Mouse (Mus musculus) G1E (cell line): ENCODE measurements around the gene Plekho1. TPM values are rescaled to one million over a fixed set of nuclear protein-coding genes. Genes with fewer than 3 reads are reported as not detected.
A peak's percentile ranks its signal among the peaks of the same experiment; 100 is the strongest.

ENCODE experiments used
- ATAC-seq: 2 replicates; pipeline ENCODE4 v1.8.0; 2016; ENCODE audit warnings: mild to moderate bottlenecking; ENCODE audit not compliant: insufficient number of reproducible peaks, poor library complexity, low FRiP score, severe bottlenecking; ENCODE audit errors: extremely low read depth
- DNase-seq: peaks from one replicate; pipeline ENCODE4 v3.0.0; 2012; ENCODE audit warnings: low spot score
- H3K27me3 ChIP-seq: 2 replicates; pipeline ENCODE4 v1.6.1; 2012; ENCODE audit warnings: mild to moderate bottlenecking, low read length, inconsistent platforms; ENCODE audit not compliant: insufficient read depth
- H3K36me3 ChIP-seq: replicated peaks from 2 replicates; pipeline ENCODE3; 2012; ENCODE audit warnings: mild to moderate bottlenecking, inconsistent platforms
- H3K4me1 ChIP-seq: 2 replicates; pipeline ENCODE4 v1.6.1; 2012; ENCODE audit warnings: low read depth, low read length, inconsistent platforms, mixed read lengths; ENCODE audit not compliant: insufficient read depth
- H3K4me3 ChIP-seq: 2 replicates; pipeline ENCODE4 v1.5.1; 2012; ENCODE audit warnings: low read depth, mild to moderate bottlenecking, inconsistent platforms, low read length, moderate library complexity, mixed read lengths
- H3K9me3 ChIP-seq: replicated peaks from 2 replicates; pipeline ENCODE4 v1.6.1; 2012; ENCODE audit warnings: inconsistent platforms
- CTCF ChIP-seq: IDR thresholded peaks from 2 replicates; pipeline ENCODE4 v1.5.1; 2012; ENCODE audit warnings: low read depth, low read length, inconsistent platforms, mixed read lengths
- GATA1 ChIP-seq: IDR thresholded peaks from 2 replicates; pipeline ENCODE4 v1.6.1; 2012; ENCODE audit warnings: borderline replicate concordance, low read length, inconsistent platforms, mixed read lengths
- GATA2 ChIP-seq: IDR thresholded peaks from 2 replicates; pipeline ENCODE4 v1.6.1; 2012; ENCODE audit warnings: low read depth, low read length, inconsistent platforms, borderline replicate concordance
- polyA plus RNA-seq: library from polyadenylated mRNA; stranded (reverse); fragments of >175 nt; gene quantifications from 2 replicates; pipeline ENCODE4 v1.2.3, GENCODE M21; 2012
- total RNA-seq, 2 experiments: library from RNA; stranded (forward) in 1 of 2; stranded (reverse) in 1 of 2; fragments of 200-1000 nt in 1 of 2; fragments of >200 nt in 1 of 2; fragmentation: Nextera tagmentation in 1 of 2; gene quantifications; 2 replicates each; pipeline ENCODE4 v1.2.3; 2014 to 2017

Plekho1 gene
- total and polyA plus RNA-seq, 3 experiments, result 5.7 to 10.9 (median 9.7) TPM

- Histone ChIP-seq H3K4me3 (no peak overlapping the region), H3K9me3 (no peaks in the 10 kb centered on the region), H3K4me1 (peaks cover 23% of the 10 kb centered on the region), H3K27me3 (no peaks in the 10 kb centered on the region), H3K36me3 (peaks cover 92% of the 10 kb centered on the region)
- TF ChIP-seq GATA1 (no peak), GATA2 (no peak), CTCF (peak; percentile 59)
- DNase-seq, result no peak
- no peak for ATAC-seq
These were observed 57.0 kb downstream of the Plekho1 start for GRCm38 (mm10) chr3:95938835-95939234.

Other genes starting within 250 kb of the Plekho1 start
Only the 20 nearest of the 21 such genes appear.
- gene Tars2, start 235.8 kb downstream of the Plekho1 start, total RNA-seq (2014; fragmentation: Nextera tagmentation), result 47.2 and 69.0 TPM in 2 replicates
- gene Tars2, start 235.8 kb downstream of the Plekho1 start, total RNA-seq (2017), result 52.3 and 56.6 TPM in 2 replicates
- gene Tars2, start 235.8 kb downstream of the Plekho1 start, polyA plus RNA-seq, result 38.3 and 69.7 TPM in 2 replicates
- 116 and 144 TPM in 2 replicates for gene Rprd2, start 177.1 kb downstream of the Plekho1 start, total RNA-seq (2014; fragmentation: Nextera tagmentation)
- 18.6 and 28.0 TPM in 2 replicates for gene Rprd2, start 177.1 kb downstream of the Plekho1 start, total RNA-seq (2017)
- 6.9 and 9.1 TPM in 2 replicates for gene Rprd2, start 177.1 kb downstream of the Plekho1 start, polyA plus RNA-seq
- gene Prpf3, start 140.1 kb downstream of the Plekho1 start, total RNA-seq (2014; fragmentation: Nextera tagmentation), result 77.2 and 88.7 TPM in 2 replicates
- gene Prpf3, start 140.1 kb downstream of the Plekho1 start, total RNA-seq (2017), result 50.0 and 68.3 TPM in 2 replicates
- 13.9 and 17.5 TPM in 2 replicates for gene Prpf3, start 140.1 kb downstream of the Plekho1 start, polyA plus RNA-seq
- 40.2 and 41.8 TPM in 2 replicates for gene Mrps21, start 124.5 kb downstream of the Plekho1 start, total RNA-seq (2014; fragmentation: Nextera tagmentation)
- 624 and 639 TPM in 2 replicates for gene Mrps21, start 124.5 kb downstream of the Plekho1 start, total RNA-seq (2017)
- gene Mrps21, start 124.5 kb downstream of the Plekho1 start, polyA plus RNA-seq, result 43.8 and 190 TPM in 2 replicates
- not detected in 2 replicates for gene Ciart, start 113.8 kb downstream of the Plekho1 start, total RNA-seq (2014; fragmentation: Nextera tagmentation)
- 1.3 TPM in 2 replicates for gene Ciart, start 113.8 kb downstream of the Plekho1 start, total RNA-seq (2017)
- 0.07 and 0.31 TPM in 2 replicates for gene Ciart, start 113.8 kb downstream of the Plekho1 start, polyA plus RNA-seq
- gene BC028528, start 104.0 kb downstream of the Plekho1 start, total RNA-seq (2014; fragmentation: Nextera tagmentation), result 1.6 and 3.9 TPM in 2 replicates
- gene BC028528, start 104.0 kb downstream of the Plekho1 start, total RNA-seq (2017), result 7.5 and 9.3 TPM in 2 replicates
- not detected in 2 replicates for gene BC028528, start 104.0 kb downstream of the Plekho1 start, polyA plus RNA-seq
- gene Aph1a, start 102.0 kb downstream of the Plekho1 start, total RNA-seq (2014; fragmentation: Nextera tagmentation), result 27.5 and 35.0 TPM in 2 replicates
- 26.5 and 27.5 TPM in 2 replicates for gene Aph1a, start 102.0 kb downstream of the Plekho1 start, total RNA-seq (2017)
- 90.6 and 102 TPM in 2 replicates for gene Aph1a, start 102.0 kb downstream of the Plekho1 start, polyA plus RNA-seq
- not detected in 2 replicates for gene Car14, start 91.3 kb downstream of the Plekho1 start, total RNA-seq (2014; fragmentation: Nextera tagmentation)
- 0.11 TPM in 1 of 2 replicates, not detected in the other for gene Car14, start 91.3 kb downstream of the Plekho1 start, total RNA-seq (2017)
- gene Car14, start 91.3 kb downstream of the Plekho1 start, polyA plus RNA-seq, result not detected in 2 replicates
- 94.7 and 114 TPM in 2 replicates for gene Anp32e, start 66.8 kb downstream of the Plekho1 start, total RNA-seq (2014; fragmentation: Nextera tagmentation)
- gene Anp32e, start 66.8 kb downstream of the Plekho1 start, total RNA-seq (2017), result 91.8 and 180 TPM in 2 replicates
- gene Anp32e, start 66.8 kb downstream of the Plekho1 start, polyA plus RNA-seq, result 210 and 405 TPM in 2 replicates
- gene Vps45, start 62.5 kb upstream of the Plekho1 start, total RNA-seq (2014; fragmentation: Nextera tagmentation), result 19.8 and 28.7 TPM in 2 replicates
- 16.1 and 21.4 TPM in 2 replicates for gene Vps45, start 62.5 kb upstream of the Plekho1 start, total RNA-seq (2017)
- 6.1 and 6.7 TPM in 2 replicates for gene Vps45, start 62.5 kb upstream of the Plekho1 start, polyA plus RNA-seq
- gene Otud7b, start 108.5 kb upstream of the Plekho1 start, total RNA-seq (2014; fragmentation: Nextera tagmentation), result 10.1 and 17.4 TPM in 2 replicates
- gene Otud7b, start 108.5 kb upstream of the Plekho1 start, total RNA-seq (2017), result 21.7 and 22.1 TPM in 2 replicates
- 11.3 and 11.8 TPM in 2 replicates for gene Otud7b, start 108.5 kb upstream of the Plekho1 start, polyA plus RNA-seq
- gene Mtmr11, start 166.0 kb upstream of the Plekho1 start, total RNA-seq (2014; fragmentation: Nextera tagmentation), result 5.7 TPM in 1 of 2 replicates, not detected in the other
- gene Mtmr11, start 166.0 kb upstream of the Plekho1 start, total RNA-seq (2017), result 2.7 and 3.5 TPM in 2 replicates
- gene Mtmr11, start 166.0 kb upstream of the Plekho1 start, polyA plus RNA-seq, result not detected in 2 replicates
- 138 and 179 TPM in 2 replicates for gene Sf3b4, start 176.3 kb upstream of the Plekho1 start, total RNA-seq (2014; fragmentation: Nextera tagmentation)
- gene Sf3b4, start 176.3 kb upstream of the Plekho1 start, total RNA-seq (2017), result 24.8 and 29.3 TPM in 2 replicates
- gene Sf3b4, start 176.3 kb upstream of the Plekho1 start, polyA plus RNA-seq, result 724 and 955 TPM in 2 replicates
- 0.45 TPM in 1 of 2 replicates, not detected in the other for gene Sv2a, start 185.2 kb upstream of the Plekho1 start, total RNA-seq (2014; fragmentation: Nextera tagmentation)
- gene Sv2a, start 185.2 kb upstream of the Plekho1 start, total RNA-seq (2017), result 0.11 and 0.23 TPM in 2 replicates
- 0.07 and 0.12 TPM in 2 replicates for gene Sv2a, start 185.2 kb upstream of the Plekho1 start, polyA plus RNA-seq
- 19.6 and 19.8 TPM in 2 replicates for gene Bola1, start 223.7 kb upstream of the Plekho1 start, total RNA-seq (2014; fragmentation: Nextera tagmentation)
- gene Bola1, start 223.7 kb upstream of the Plekho1 start, total RNA-seq (2017), result 48.2 and 60.6 TPM in 2 replicates
- 115 and 144 TPM in 2 replicates for gene Bola1, start 223.7 kb upstream of the Plekho1 start, polyA plus RNA-seq
- gene Hist2h2ab, start 223.9 kb upstream of the Plekho1 start, total RNA-seq (2014; fragmentation: Nextera tagmentation), result 38.7 and 50.5 TPM in 2 replicates
- gene Hist2h2ab, start 223.9 kb upstream of the Plekho1 start, total RNA-seq (2017), result 435 and 467 TPM in 2 replicates
- 0.14 and 1.2 TPM in 2 replicates for gene Hist2h2ab, start 223.9 kb upstream of the Plekho1 start, polyA plus RNA-seq
- gene Hist2h2ac, start 224.9 kb upstream of the Plekho1 start, total RNA-seq (2014; fragmentation: Nextera tagmentation), result 34.2 and 45.7 TPM in 2 replicates
- gene Hist2h2ac, start 224.9 kb upstream of the Plekho1 start, total RNA-seq (2017), result 928 and 1,027 TPM in 2 replicates
- 2.6 and 10.9 TPM in 2 replicates for gene Hist2h2ac, start 224.9 kb upstream of the Plekho1 start, polyA plus RNA-seq
- gene Hist2h2be, start 225.1 kb upstream of the Plekho1 start, total RNA-seq (2014; fragmentation: Nextera tagmentation), result 2.7 and 4.9 TPM in 2 replicates
- gene Hist2h2be, start 225.1 kb upstream of the Plekho1 start, total RNA-seq (2017), result 2.5 TPM in 2 replicates
- 0.24 and 0.33 TPM in 2 replicates for gene Hist2h2be, start 225.1 kb upstream of the Plekho1 start, polyA plus RNA-seq
- 847 and 1,420 TPM in 2 replicates for gene Hist2h3c2, start 243.1 kb upstream of the Plekho1 start, total RNA-seq (2014; fragmentation: Nextera tagmentation)
- gene Hist2h3c2, start 243.1 kb upstream of the Plekho1 start, total RNA-seq (2017), result 558 and 938 TPM in 2 replicates
- 27.5 and 91.2 TPM in 2 replicates for gene Hist2h3c2, start 243.1 kb upstream of the Plekho1 start, polyA plus RNA-seq
- gene Hist2h2aa2, start 244.3 kb upstream of the Plekho1 start, total RNA-seq (2014; fragmentation: Nextera tagmentation), result 830 and 1,341 TPM in 2 replicates
- 2,156 and 4,637 TPM in 2 replicates for gene Hist2h2aa2, start 244.3 kb upstream of the Plekho1 start, total RNA-seq (2017)
- 39.6 and 169 TPM in 2 replicates for gene Hist2h2aa2, start 244.3 kb upstream of the Plekho1 start, polyA plus RNA-seq